Mouse (Mus musculus): ENCODE measurements around the gene Gm11563. TPM values are rescaled to one million over a fixed set of nuclear protein-coding genes. Genes with fewer than 3 reads are reported as not detected.
"Not testable (repeated sequence)": the region's sequence is repeated elsewhere in the genome, so short reads cannot be mapped to it uniquely, and the experiment has no call there.

The Gm11563 gene
- polyA plus RNA-seq (2014; fragmentation: Nextera tagmentation; extraction: Ambion mirVana) = not detected in 2 replicates

DNA sequence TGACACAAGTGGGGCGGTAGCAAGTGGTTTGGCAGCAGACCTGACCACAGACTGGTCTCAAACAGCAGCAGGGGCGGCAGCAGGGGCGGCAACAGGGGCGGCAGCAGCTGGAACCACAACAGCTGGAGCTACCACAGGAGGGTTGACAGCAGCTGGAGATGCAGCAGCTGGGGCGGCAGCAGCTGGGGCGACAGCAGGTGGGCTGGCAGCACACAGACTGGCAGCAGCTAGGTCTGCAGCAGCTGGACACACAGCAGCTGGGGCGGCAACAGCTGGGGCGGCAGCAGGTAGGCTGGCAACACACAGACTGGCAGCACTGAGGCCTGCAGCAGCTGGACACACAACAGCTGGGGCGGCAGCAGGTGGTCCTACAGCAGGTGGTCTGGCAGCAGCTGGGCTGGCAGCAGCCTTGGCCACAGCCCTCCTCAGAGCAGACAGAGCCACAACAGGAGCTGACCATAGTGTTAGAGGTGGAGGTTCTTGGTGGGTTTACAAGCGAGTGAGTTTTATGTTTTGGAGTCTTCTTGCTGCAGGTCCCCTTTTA lies at the start of gene Gm11563:
Gene Gm11563 (minus strand): TSS at position 494 of the 544 bp plus-strand sequence.
- not testable (repeated sequence) for H3K4me2 ChIP-seq (replicated peaks; ENCODE audit: low read depth, low read length); H3K9me3 ChIP-seq (ENCODE audit: control insufficient read depth, low read depth, low read length); ATAC-seq (ENCODE audit: insufficient number of reproducible peaks, insufficient read depth, low FRiP score, low read depth); H3K4me3 ChIP-seq (ENCODE audit: low read depth, low read length); H3K9ac ChIP-seq (replicated peaks; ENCODE audit: low read depth, low read length); H3K27me3 ChIP-seq (ENCODE audit: control insufficient read depth, insufficient read depth, low read length); H3K4me1 ChIP-seq (ENCODE audit: control insufficient read depth, insufficient read depth, low read length); H3K36me3 ChIP-seq (ENCODE audit: control insufficient read depth, insufficient read depth, low read length); H3K27ac ChIP-seq (ENCODE audit: low read length)
- 59% methylated on average over 10 of the region's 10 CpGs for WGBS

DNA sequence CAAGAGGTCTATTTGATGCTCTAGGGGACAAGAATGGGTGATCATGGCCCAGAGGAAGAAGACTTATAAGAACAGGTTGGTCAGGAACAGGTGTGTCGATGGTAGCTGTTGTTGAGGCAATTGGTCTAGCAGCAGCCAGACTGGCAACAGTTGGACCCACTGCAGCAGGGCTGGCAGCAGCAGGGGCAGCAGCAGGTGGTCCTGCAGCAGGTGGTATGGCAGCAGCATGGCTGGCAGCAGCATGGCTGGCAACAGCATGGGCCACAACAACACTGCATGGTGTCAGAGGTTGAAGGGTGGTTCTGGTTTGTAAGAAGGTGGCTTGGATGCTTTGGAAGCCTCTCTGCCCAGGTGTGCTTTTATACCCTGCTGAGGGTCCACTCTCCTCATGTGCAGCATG lies 31.7 kb upstream of the Gm11563 start, which contains the start of gene Gm14190:
Gene Gm14190 (minus strand): TSS at position 278 of the 400 bp plus-strand sequence.
- H3K9me3 ChIP-seq (ENCODE audit: control insufficient read depth, low read depth, low read length) = no peaks in the 10 kb centered on the region

DNA sequence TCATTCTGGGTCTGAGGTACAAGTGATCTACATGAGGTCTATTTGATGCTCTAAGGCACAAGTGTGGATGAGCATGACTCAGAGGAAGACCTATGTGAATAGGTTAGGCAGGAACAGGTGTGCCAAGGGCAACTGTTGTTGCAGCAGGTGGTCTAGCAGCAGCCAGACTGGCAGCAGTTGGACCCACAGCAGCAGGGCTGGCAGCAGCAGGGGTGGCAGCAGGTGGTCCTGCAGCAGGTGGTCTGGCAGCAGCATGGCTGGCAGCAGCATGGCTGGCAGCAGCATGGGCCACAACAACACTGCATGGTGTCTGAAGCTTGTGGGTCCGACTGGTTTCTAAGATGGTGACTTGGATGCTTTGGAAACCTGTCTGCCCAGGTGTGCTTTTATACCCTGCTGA lies 26.5 kb upstream of the Gm11563 start:
- WGBS = 67% methylated on average over 1 of the region's 1 CpGs
- not testable (repeated sequence) for H3K4me3 ChIP-seq (ENCODE audit: low read depth, low read length); H3K27me3 ChIP-seq (ENCODE audit: control insufficient read depth, insufficient read depth, low read length); H3K4me1 ChIP-seq (ENCODE audit: control insufficient read depth, insufficient read depth, low read length); H3K4me2 ChIP-seq (replicated peaks; ENCODE audit: low read depth, low read length); H3K9ac ChIP-seq (replicated peaks; ENCODE audit: low read depth, low read length); H3K36me3 ChIP-seq (ENCODE audit: control insufficient read depth, insufficient read depth, low read length); ATAC-seq (ENCODE audit: insufficient number of reproducible peaks, insufficient read depth, low FRiP score, low read depth); H3K27ac ChIP-seq (ENCODE audit: low read length); H3K9me3 ChIP-seq (ENCODE audit: control insufficient read depth, low read depth, low read length)

More for the DNA sequence above, 31.7 kb upstream of the Gm11563 start, which contains the start of gene Gm14190:
- H3K9ac ChIP-seq (replicated peaks; ENCODE audit: low read depth, low read length) = no peak within 1 kb of the TSS
- no peaks in the 10 kb centered on the region for H3K36me3 ChIP-seq (ENCODE audit: control insufficient read depth, insufficient read depth, low read length)
- no peak within 1 kb of the TSS for H3K4me3 ChIP-seq (ENCODE audit: low read depth, low read length)
- WGBS = 95% methylated on average over 1 of the region's 1 CpGs
- H3K27ac ChIP-seq (ENCODE audit: low read length) = no peak within 1 kb of the TSS
- no peaks in the 10 kb centered on the region for H3K27me3 ChIP-seq (ENCODE audit: control insufficient read depth, insufficient read depth, low read length)
- no peaks in the 10 kb centered on the region for H3K4me1 ChIP-seq (ENCODE audit: control insufficient read depth, insufficient read depth, low read length)
- no peak for ATAC-seq (ENCODE audit: insufficient number of reproducible peaks, insufficient read depth, low FRiP score, low read depth)
- H3K4me2 ChIP-seq (replicated peaks; ENCODE audit: low read depth, low read length) = no peak within 1 kb of the TSS

DNA sequence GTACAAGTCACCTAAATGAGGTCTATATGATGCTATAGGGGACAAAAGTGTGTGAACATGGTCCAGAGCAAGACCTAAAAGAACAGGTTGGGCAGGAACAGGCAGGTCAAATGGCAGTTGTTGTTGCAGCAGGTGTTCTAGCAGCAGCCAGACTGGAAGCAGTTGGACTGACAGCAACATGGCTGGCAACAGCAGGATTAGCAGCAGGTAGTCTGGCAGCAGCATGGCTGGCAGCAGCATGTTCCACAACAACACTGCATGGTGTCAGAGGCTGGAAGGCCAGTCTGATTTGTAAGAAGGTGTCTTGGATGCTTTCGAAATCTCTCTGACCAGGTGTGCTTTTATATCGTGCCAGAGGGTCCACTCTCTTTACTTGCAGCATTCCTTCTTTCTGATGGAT lies 24.7 kb upstream of the Gm11563 start:
- H3K36me3 ChIP-seq (ENCODE audit: control insufficient read depth, insufficient read depth, low read length) = no peaks in the 10 kb centered on the region
- H3K4me3 ChIP-seq (ENCODE audit: low read depth, low read length) = no peak overlapping the region
- H3K9ac ChIP-seq (replicated peaks; ENCODE audit: low read depth, low read length) = no peak overlapping the region
- H3K9me3 ChIP-seq (ENCODE audit: control insufficient read depth, low read depth, low read length) = no peaks in the 10 kb centered on the region
- WGBS = 86% methylated on average over 2 of the region's 2 CpGs
- no peak overlapping the region for H3K27ac ChIP-seq (ENCODE audit: low read length)
- no peaks in the 10 kb centered on the region for H3K27me3 ChIP-seq (ENCODE audit: control insufficient read depth, insufficient read depth, low read length)
- no peak for ATAC-seq (ENCODE audit: insufficient number of reproducible peaks, insufficient read depth, low FRiP score, low read depth)
- no peaks in the 10 kb centered on the region for H3K4me1 ChIP-seq (ENCODE audit: control insufficient read depth, insufficient read depth, low read length)
- no peak overlapping the region for H3K4me2 ChIP-seq (replicated peaks; ENCODE audit: low read depth, low read length)

DNA sequence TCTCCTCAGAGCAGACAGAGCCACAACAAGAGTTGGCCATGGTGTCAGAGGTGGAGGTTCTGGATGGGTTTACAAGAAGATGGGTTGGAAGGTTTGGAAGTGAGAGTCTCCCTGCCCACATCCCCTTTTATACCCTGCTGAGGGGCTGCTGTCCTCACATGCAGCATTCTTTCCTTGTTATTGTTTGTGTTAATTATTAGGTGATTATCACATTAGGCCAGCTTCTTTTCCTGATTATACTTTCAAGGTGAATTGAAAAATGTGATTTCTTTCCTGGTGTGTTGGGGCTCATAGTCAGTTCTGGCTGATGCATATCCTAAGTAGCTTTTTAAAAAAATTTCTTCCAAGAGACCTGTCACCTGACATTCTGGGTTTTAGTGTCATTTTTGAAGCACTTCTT lies 7.1 kb upstream of the Gm11563 start, which contains the start of gene Krtap4-6:
Gene Krtap4-6 (minus strand): TSS at position 101 of the 400 bp plus-strand sequence.
- no peaks in the 10 kb centered on the region for H3K36me3 ChIP-seq (ENCODE audit: control insufficient read depth, insufficient read depth, low read length)
- ATAC-seq (ENCODE audit: insufficient number of reproducible peaks, insufficient read depth, low FRiP score, low read depth) = no peak
- H3K9me3 ChIP-seq (ENCODE audit: control insufficient read depth, low read depth, low read length) = no peaks in the 10 kb centered on the region
- no peak within 1 kb of the TSS for H3K9ac ChIP-seq (replicated peaks; ENCODE audit: low read depth, low read length)
- H3K27ac ChIP-seq (ENCODE audit: low read length) = no peak within 1 kb of the TSS
- no peak within 1 kb of the TSS for H3K4me2 ChIP-seq (replicated peaks; ENCODE audit: low read depth, low read length)
- no peaks in the 10 kb centered on the region for H3K4me1 ChIP-seq (ENCODE audit: control insufficient read depth, insufficient read depth, low read length)
- H3K4me3 ChIP-seq (ENCODE audit: low read depth, low read length) = no peak within 1 kb of the TSS
- no peaks in the 10 kb centered on the region for H3K27me3 ChIP-seq (ENCODE audit: control insufficient read depth, insufficient read depth, low read length)

DNA sequence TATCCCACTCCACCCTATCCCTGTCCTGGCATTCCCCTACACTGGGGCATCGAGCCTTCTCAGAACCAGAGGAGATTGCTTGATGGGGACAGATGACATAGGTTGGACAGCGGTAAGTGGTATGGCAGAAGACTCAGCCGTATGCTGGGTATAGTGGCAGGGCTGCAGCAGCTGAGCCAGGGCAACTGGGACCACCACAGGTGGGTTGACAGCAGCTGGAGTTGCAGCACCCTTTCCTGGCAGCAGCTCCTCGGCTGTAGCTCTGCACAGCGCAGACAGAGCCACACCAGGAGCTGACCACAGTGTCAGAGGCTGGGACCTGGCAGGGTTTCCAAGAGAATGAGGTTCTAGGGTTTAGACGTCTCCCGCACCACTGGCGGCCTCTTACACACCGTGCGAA lies 4.0 kb upstream of the Gm11563 start:
- H3K27ac ChIP-seq (ENCODE audit: low read length) = no peak overlapping the region
- H3K36me3 ChIP-seq (ENCODE audit: control insufficient read depth, insufficient read depth, low read length) = no peaks in the 10 kb centered on the region
- H3K4me1 ChIP-seq (ENCODE audit: control insufficient read depth, insufficient read depth, low read length) = no peaks in the 10 kb centered on the region
- no peaks in the 10 kb centered on the region for H3K9me3 ChIP-seq (ENCODE audit: control insufficient read depth, low read depth, low read length)
- H3K9ac ChIP-seq (replicated peaks; ENCODE audit: low read depth, low read length) = no peak overlapping the region
- H3K27me3 ChIP-seq (ENCODE audit: control insufficient read depth, insufficient read depth, low read length) = no peaks in the 10 kb centered on the region
- ATAC-seq (ENCODE audit: insufficient number of reproducible peaks, insufficient read depth, low FRiP score, low read depth) = no peak
- H3K4me2 ChIP-seq (replicated peaks; ENCODE audit: low read depth, low read length) = no peak overlapping the region
- WGBS = 78% methylated on average over 10 of the region's 10 CpGs
- H3K4me3 ChIP-seq (ENCODE audit: low read depth, low read length) = no peak overlapping the region

DNA sequence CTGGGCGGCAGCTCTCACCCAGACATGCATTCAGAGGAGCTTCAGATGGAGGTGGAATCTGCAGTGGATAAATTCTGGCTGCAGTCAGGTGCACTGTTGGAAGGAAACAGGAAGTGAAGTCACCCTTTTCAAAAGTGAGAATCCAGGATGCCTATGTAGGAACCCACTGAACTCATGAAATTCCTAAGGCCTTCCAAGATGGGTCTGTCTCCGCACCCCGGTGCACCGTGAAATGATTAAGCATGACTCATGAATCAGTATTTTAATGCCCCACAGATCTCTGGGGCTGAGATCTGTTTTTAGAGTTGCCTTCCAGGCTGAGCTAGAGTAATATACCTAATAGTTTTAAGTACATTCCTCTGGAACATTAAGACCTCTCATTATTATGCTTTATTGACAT lies 496 bp upstream of the Gm11563 start:
- H3K9me3 ChIP-seq (ENCODE audit: control insufficient read depth, low read depth, low read length) = no peaks in the 10 kb centered on the region
- no peak overlapping the region for H3K4me2 ChIP-seq (replicated peaks; ENCODE audit: low read depth, low read length)
- H3K4me3 ChIP-seq (ENCODE audit: low read depth, low read length) = no peak overlapping the region
- no peaks in the 10 kb centered on the region for H3K27me3 ChIP-seq (ENCODE audit: control insufficient read depth, insufficient read depth, low read length)
- 92% methylated on average over 4 of the region's 4 CpGs for WGBS
- no peaks in the 10 kb centered on the region for H3K36me3 ChIP-seq (ENCODE audit: control insufficient read depth, insufficient read depth, low read length)
- no peak overlapping the region for H3K27ac ChIP-seq (ENCODE audit: low read length)
- ATAC-seq (ENCODE audit: insufficient number of reproducible peaks, insufficient read depth, low FRiP score, low read depth) = no peak
- no peaks in the 10 kb centered on the region for H3K4me1 ChIP-seq (ENCODE audit: control insufficient read depth, insufficient read depth, low read length)
- H3K9ac ChIP-seq (replicated peaks; ENCODE audit: low read depth, low read length) = no peak overlapping the region

DNA sequence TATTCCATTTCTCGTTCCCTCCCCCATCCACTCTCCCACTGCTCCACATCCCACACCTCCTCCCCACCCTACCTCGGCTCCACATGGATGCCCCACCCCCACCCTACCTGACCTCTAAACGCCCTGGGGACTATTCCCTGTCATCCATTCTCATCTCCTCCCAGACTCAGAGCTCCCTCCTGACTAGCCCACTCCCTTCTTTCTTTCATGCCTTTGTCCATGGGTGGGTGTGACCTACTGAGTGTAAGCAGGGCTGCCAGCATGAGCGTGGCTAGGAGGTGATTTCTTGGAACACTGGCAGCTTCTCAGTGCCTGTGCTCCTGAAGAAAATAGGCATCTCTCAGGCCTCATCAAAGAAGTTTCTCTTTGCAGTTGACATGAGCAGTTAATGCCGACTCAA lies 1.7 kb downstream of the Gm11563 start:
- H3K4me2 ChIP-seq (replicated peaks; ENCODE audit: low read depth, low read length) = no peak overlapping the region
- no peak overlapping the region for H3K4me3 ChIP-seq (ENCODE audit: low read depth, low read length)
- H3K9me3 ChIP-seq (ENCODE audit: control insufficient read depth, low read depth, low read length) = no peaks in the 10 kb centered on the region
- H3K36me3 ChIP-seq (ENCODE audit: control insufficient read depth, insufficient read depth, low read length) = no peaks in the 10 kb centered on the region
- no peaks in the 10 kb centered on the region for H3K27me3 ChIP-seq (ENCODE audit: control insufficient read depth, insufficient read depth, low read length)
- no peak for ATAC-seq (ENCODE audit: insufficient number of reproducible peaks, insufficient read depth, low FRiP score, low read depth)
- no peak overlapping the region for H3K27ac ChIP-seq (ENCODE audit: low read length)
- H3K9ac ChIP-seq (replicated peaks; ENCODE audit: low read depth, low read length) = no peak overlapping the region
- 40% methylated on average over 5 of the region's 5 CpGs for whole genome bisulfite sequencing
- H3K4me1 ChIP-seq (ENCODE audit: control insufficient read depth, insufficient read depth, low read length) = no peaks in the 10 kb centered on the region

DNA sequence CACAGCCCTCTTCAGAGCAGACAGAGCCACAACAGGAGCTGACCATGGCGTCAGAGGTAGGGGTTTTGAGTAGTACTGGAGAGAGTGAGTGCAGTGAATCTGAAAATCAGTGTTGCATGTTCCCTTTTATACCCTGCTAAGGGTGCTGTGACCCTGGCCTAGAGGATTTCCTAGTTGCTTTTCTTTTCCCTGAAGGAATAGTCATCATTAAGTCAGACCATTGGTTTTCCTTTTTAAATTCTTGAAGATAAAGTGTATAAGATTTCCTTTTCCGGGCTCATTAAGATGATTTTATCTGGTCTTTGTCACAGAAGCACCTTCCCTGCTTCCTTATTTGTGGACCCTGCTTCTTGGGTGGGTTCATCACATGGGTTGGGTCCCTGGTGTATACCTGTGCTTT lies 8.6 kb downstream of the Gm11563 start, which contains the start of gene Gm11555:
Gene Gm11555 (minus strand): TSS at position 101 of the 400 bp plus-strand sequence.
- 83% methylated on average over 2 of the region's 2 CpGs for WGBS
- Histone ChIP-seq H3K27ac (ENCODE audit: low read length) (no peak within 1 kb of the TSS), H3K9me3 (ENCODE audit: control insufficient read depth, low read depth, low read length) (no peaks in the 10 kb centered on the region), H3K36me3 (ENCODE audit: control insufficient read depth, insufficient read depth, low read length) (no peaks in the 10 kb centered on the region), H3K27me3 (ENCODE audit: control insufficient read depth, insufficient read depth, low read length) (no peaks in the 10 kb centered on the region), H3K9ac (replicated peaks; ENCODE audit: low read depth, low read length) (no peak within 1 kb of the TSS), H3K4me3 (ENCODE audit: low read depth, low read length) (no peak within 1 kb of the TSS), H3K4me2 (replicated peaks; ENCODE audit: low read depth, low read length) (no peak within 1 kb of the TSS), H3K4me1 (ENCODE audit: control insufficient read depth, insufficient read depth, low read length) (no peaks in the 10 kb centered on the region)
- ATAC-seq (ENCODE audit: insufficient number of reproducible peaks, insufficient read depth, low FRiP score, low read depth) = no peak
